Mouse (Mus musculus): Measurements from ENCODE around the gene Aig1. TPM values are rescaled to one million over a fixed set of nuclear protein-coding genes. Genes with fewer than 3 reads are reported as not detected.

Aig1 gene
- polyA plus RNA-seq, 1 experiment from 2014 or later, result 28.8 TPM

GRCm38 (mm10) chr10:13705771-13706170 lies 163.0 kb downstream of the Aig1 start:
- H3K4me3 ChIP-seq, result no peak overlapping the region
- WGBS, result 23% methylated on average over 4 of the region's 4 CpGs
- no peak for DNase-seq (ENCODE audit: low spot score)
- no peaks in the 10 kb centered on the region for H3K9me3 ChIP-seq
- H3K27ac ChIP-seq, result no peak overlapping the region
- H3K36me3 ChIP-seq, result no peaks in the 10 kb centered on the region
- H3K4me1 ChIP-seq, result peaks cover 15% of the 10 kb centered on the region; the same call in 1 of the 2 replicates
- no peaks in the 10 kb centered on the region for H3K27me3 ChIP-seq (ENCODE audit: insufficient read depth, poor library complexity, severe bottlenecking)

- no peaks in the 10 kb centered on the region for H3K27me3 ChIP-seq (ENCODE audit: insufficient read depth, poor library complexity, severe bottlenecking)
- no peaks in the 10 kb centered on the region for H3K36me3 ChIP-seq
- WGBS, result 31% methylated on average over 6 of the region's 6 CpGs
- H3K4me1 ChIP-seq, result peaks cover 15% of the 10 kb centered on the region; the same call in 1 of the 2 replicates
- no peak overlapping the region for H3K27ac ChIP-seq
- peak; percentile 75 for DNase-seq (ENCODE audit: low spot score)
- no peaks in the 10 kb centered on the region for H3K9me3 ChIP-seq
- no peak overlapping the region for H3K4me3 ChIP-seq
Measured at GRCm38 (mm10) chr10:13702688-13703087, 166.1 kb downstream of the Aig1 start.

GRCm38 (mm10) chr10:13702043-13702442 lies 166.7 kb downstream of the Aig1 start:
- Histone ChIP-seq H3K27ac (no peak overlapping the region), H3K36me3 (no peaks in the 10 kb centered on the region), H3K27me3 (ENCODE audit: insufficient read depth, poor library complexity, severe bottlenecking) (no peaks in the 10 kb centered on the region), H3K4me1 (peaks cover 12% of the 10 kb centered on the region; the same call in 1 of the 2 replicates), H3K4me3 (no peak overlapping the region), H3K9me3 (no peaks in the 10 kb centered on the region)
- WGBS, result 53% methylated on average over 8 of the region's 8 CpGs
- no peak for DNase-seq (ENCODE audit: low spot score)

GRCm38 (mm10) chr10:13696326-13696725 lies 172.5 kb downstream of the Aig1 start:
- Histone ChIP-seq H3K9me3 (no peaks in the 10 kb centered on the region), H3K4me1 (peaks cover 1% of the 10 kb centered on the region; the same call in 1 of the 2 replicates), H3K4me3 (no peak overlapping the region), H3K27me3 (ENCODE audit: insufficient read depth, poor library complexity, severe bottlenecking) (no peaks in the 10 kb centered on the region), H3K36me3 (no peaks in the 10 kb centered on the region), H3K27ac (no peak overlapping the region)
- no peak for DNase-seq (ENCODE audit: low spot score)

GRCm38 (mm10) chr10:13693276-13693675 lies 175.5 kb downstream of the Aig1 start:
- Histone ChIP-seq H3K27me3 (ENCODE audit: insufficient read depth, poor library complexity, severe bottlenecking) (no peaks in the 10 kb centered on the region), H3K4me3 (no peak overlapping the region), H3K9me3 (no peaks in the 10 kb centered on the region), H3K36me3 (no peaks in the 10 kb centered on the region), H3K27ac (no peak overlapping the region), H3K4me1 (no peaks in the 10 kb centered on the region)
- no peak for DNase-seq (ENCODE audit: low spot score)
- WGBS, result 80% methylated on average over 4 of the region's 4 CpGs

- Histone ChIP-seq H3K36me3 (no peaks in the 10 kb centered on the region), H3K9me3 (no peaks in the 10 kb centered on the region), H3K27ac (no peak overlapping the region), H3K4me1 (peaks cover 3% of the 10 kb centered on the region; the same call in 1 of the 2 replicates), H3K4me3 (no peak overlapping the region), H3K27me3 (ENCODE audit: insufficient read depth, poor library complexity, severe bottlenecking) (no peaks in the 10 kb centered on the region)
- 81% methylated on average over 5 of the region's 5 CpGs for WGBS
- no peak for DNase-seq (ENCODE audit: low spot score)
Measured at GRCm38 (mm10) chr10:13690773-13691172, 178.0 kb downstream of the Aig1 start.

GRCm38 (mm10) chr10:13689841-13690590 lies 178.8 kb downstream of the Aig1 start:
- 91% methylated on average over 10 of the region's 10 CpGs for WGBS

GRCm38 (mm10) chr10:13688386-13689120 lies 180.2 kb downstream of the Aig1 start:
- no peak for DNase-seq (ENCODE audit: low spot score)
- no peaks in the 10 kb centered on the region for H3K36me3 ChIP-seq
- H3K4me3 ChIP-seq, result no peak overlapping the region
- WGBS, result 81% methylated on average over 15 of the region's 15 CpGs
- H3K27ac ChIP-seq, result no peak overlapping the region
- no peaks in the 10 kb centered on the region for H3K27me3 ChIP-seq (ENCODE audit: insufficient read depth, poor library complexity, severe bottlenecking)
- H3K9me3 ChIP-seq, result no peaks in the 10 kb centered on the region
- peaks cover 6% of the 10 kb centered on the region; the same call in 1 of the 2 replicates for H3K4me1 ChIP-seq

More at GRCm38 (mm10) chr10:13689841-13690590, 178.8 kb downstream of the Aig1 start:
- H3K4me3 ChIP-seq, result no peak overlapping the region
- H3K9me3 ChIP-seq, result no peaks in the 10 kb centered on the region
- H3K4me1 ChIP-seq, result peaks cover 6% of the 10 kb centered on the region; the same call in 1 of the 2 replicates
- no peaks in the 10 kb centered on the region for H3K36me3 ChIP-seq
- H3K27me3 ChIP-seq (ENCODE audit: insufficient read depth, poor library complexity, severe bottlenecking), result no peaks in the 10 kb centered on the region
- no peak overlapping the region for H3K27ac ChIP-seq
- DNase-seq (ENCODE audit: low spot score), result no peak

- no peak for DNase-seq (ENCODE audit: low spot score)
- Histone ChIP-seq H3K4me3 (no peak overlapping the region), H3K27me3 (ENCODE audit: insufficient read depth, poor library complexity, severe bottlenecking) (no peaks in the 10 kb centered on the region), H3K27ac (no peak overlapping the region), H3K36me3 (no peaks in the 10 kb centered on the region), H3K9me3 (no peaks in the 10 kb centered on the region), H3K4me1 (peaks cover 6% of the 10 kb centered on the region; the same call in 1 of the 2 replicates)
- 86% methylated on average over 8 of the region's 8 CpGs for WGBS
Measured at GRCm38 (mm10) chr10:13687182-13687810, 181.5 kb downstream of the Aig1 start.

- peaks cover 6% of the 10 kb centered on the region; the same call in 1 of the 2 replicates for H3K4me1 ChIP-seq
- no peak for DNase-seq (ENCODE audit: low spot score)
- H3K4me3 ChIP-seq, result no peak overlapping the region
- 35% methylated on average over 5 of the region's 5 CpGs for WGBS
- H3K9me3 ChIP-seq, result no peaks in the 10 kb centered on the region
- H3K36me3 ChIP-seq, result no peaks in the 10 kb centered on the region
- H3K27ac ChIP-seq, result no peak overlapping the region
- no peaks in the 10 kb centered on the region for H3K27me3 ChIP-seq (ENCODE audit: insufficient read depth, poor library complexity, severe bottlenecking)
Measured at GRCm38 (mm10) chr10:13686127-13686526, 182.7 kb downstream of the Aig1 start.

GRCm38 (mm10) chr10:13685366-13685765 lies 183.4 kb downstream of the Aig1 start:
- Histone ChIP-seq H3K36me3 (no peaks in the 10 kb centered on the region), H3K4me1 (peaks cover 6% of the 10 kb centered on the region; the same call in 1 of the 2 replicates), H3K4me3 (no peak overlapping the region), H3K9me3 (no peaks in the 10 kb centered on the region), H3K27me3 (ENCODE audit: insufficient read depth, poor library complexity, severe bottlenecking) (no peaks in the 10 kb centered on the region), H3K27ac (no peak overlapping the region)
- no peak for DNase-seq (ENCODE audit: low spot score)
- WGBS, result 77% methylated on average over 8 of the region's 8 CpGs

GRCm38 (mm10) chr10:13684452-13684851 lies 184.3 kb downstream of the Aig1 start:
- no peaks in the 10 kb centered on the region for H3K9me3 ChIP-seq
- H3K27ac ChIP-seq, result no peak overlapping the region
- H3K27me3 ChIP-seq (ENCODE audit: insufficient read depth, poor library complexity, severe bottlenecking), result no peaks in the 10 kb centered on the region
- no peak overlapping the region for H3K4me3 ChIP-seq
- H3K36me3 ChIP-seq, result no peaks in the 10 kb centered on the region
- no peak for DNase-seq (ENCODE audit: low spot score)
- peaks cover 6% of the 10 kb centered on the region; the same call in 1 of the 2 replicates for H3K4me1 ChIP-seq

- no peak for DNase-seq (ENCODE audit: low spot score)
- WGBS, result 52% methylated on average over 3 of the region's 3 CpGs
- Histone ChIP-seq H3K36me3 (no peaks in the 10 kb centered on the region), H3K27me3 (ENCODE audit: insufficient read depth, poor library complexity, severe bottlenecking) (no peaks in the 10 kb centered on the region), H3K4me1 (peaks cover 6% of the 10 kb centered on the region; the same call in 1 of the 2 replicates), H3K9me3 (no peaks in the 10 kb centered on the region), H3K4me3 (no peak overlapping the region), H3K27ac (no peak overlapping the region)
Measured at GRCm38 (mm10) chr10:13682565-13682964, 186.2 kb downstream of the Aig1 start.
